Mouse (Mus musculus) adrenal gland, postnatal 36 days (tissue): ENCODE results near the gene Edem3. TPM values are rescaled to one million over a fixed set of nuclear protein-coding genes. Genes with fewer than 3 reads are reported as not detected.
"Not testable (repeated sequence)": the region's sequence is repeated elsewhere in the genome, so short reads cannot be mapped to it uniquely, and the experiment has no call there.

Experiments
- DNase-seq, 2 experiments: peaks; one replicate each; pipeline ENCODE4 v3.0.0; 2021; ENCODE audit warnings: mixed read lengths in 1 of 2
- total RNA-seq, 2 experiments: library from RNA; stranded (reverse); gene quantifications; 2 replicates each; pipeline ENCODE4 v1.2.3; 2021

The Edem3 gene
- total RNA-seq, 2 experiments from 2014 or later, result 120 to 146 TPM

DNA sequence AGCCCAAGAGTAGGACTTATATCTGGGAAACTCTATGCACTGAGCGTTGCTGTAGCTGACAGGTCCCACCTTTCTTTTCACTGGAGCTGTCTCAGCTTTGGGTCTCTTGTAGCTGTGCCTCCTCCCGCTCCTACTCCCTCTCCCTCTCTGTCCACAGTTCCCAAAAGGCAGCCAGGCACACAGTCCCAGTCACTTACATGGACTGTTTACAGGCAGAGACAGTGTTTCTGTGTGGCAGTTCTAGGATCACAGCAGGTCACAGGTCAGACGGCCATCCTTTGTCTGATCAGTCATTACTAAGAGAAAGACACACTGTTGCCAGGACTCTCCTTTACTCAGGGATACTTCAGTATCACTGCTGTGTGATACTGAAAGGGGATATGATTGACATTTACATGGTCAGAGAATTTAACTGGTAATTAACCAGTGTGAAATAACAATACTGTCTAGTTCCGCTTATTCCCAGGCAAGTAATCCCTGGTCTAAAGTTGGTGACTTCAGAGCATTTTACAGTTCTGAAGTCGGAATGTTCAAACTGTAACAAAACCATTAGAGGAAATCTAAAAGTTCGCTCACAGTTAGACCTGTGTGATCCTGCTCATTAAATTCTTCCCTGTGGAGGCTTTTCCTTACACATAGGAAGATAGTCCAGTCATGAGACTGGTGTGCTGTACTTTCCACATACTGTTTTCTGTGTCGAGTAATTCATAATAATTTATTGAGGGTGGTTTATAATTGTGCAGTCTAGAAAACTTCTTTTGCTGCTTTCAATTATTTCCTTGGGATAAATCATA, 55.7 kb downstream of the Edem3 start:
- DNase-seq, result no peak

DNA sequence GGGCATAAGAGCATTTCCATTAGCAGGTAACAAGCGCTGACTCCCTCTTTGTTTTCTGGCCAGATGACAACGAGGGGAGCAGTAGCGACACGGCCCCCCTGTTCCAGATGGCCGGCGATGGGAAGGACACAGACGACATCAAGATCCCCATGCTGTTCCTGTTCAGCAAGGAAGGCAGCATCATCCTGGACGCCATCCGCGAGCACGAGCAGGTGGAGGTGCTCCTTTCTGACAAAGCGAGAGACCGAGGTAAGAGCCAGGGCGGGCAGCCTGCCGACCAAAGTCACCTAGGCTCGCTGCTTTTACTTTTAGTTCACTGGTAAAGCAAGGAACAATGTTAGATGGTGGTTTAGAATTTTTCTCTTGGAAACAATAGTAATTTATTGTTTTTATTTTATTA, 56.3 kb downstream of the Edem3 start:
- DNase-seq, result no peak

DNA sequence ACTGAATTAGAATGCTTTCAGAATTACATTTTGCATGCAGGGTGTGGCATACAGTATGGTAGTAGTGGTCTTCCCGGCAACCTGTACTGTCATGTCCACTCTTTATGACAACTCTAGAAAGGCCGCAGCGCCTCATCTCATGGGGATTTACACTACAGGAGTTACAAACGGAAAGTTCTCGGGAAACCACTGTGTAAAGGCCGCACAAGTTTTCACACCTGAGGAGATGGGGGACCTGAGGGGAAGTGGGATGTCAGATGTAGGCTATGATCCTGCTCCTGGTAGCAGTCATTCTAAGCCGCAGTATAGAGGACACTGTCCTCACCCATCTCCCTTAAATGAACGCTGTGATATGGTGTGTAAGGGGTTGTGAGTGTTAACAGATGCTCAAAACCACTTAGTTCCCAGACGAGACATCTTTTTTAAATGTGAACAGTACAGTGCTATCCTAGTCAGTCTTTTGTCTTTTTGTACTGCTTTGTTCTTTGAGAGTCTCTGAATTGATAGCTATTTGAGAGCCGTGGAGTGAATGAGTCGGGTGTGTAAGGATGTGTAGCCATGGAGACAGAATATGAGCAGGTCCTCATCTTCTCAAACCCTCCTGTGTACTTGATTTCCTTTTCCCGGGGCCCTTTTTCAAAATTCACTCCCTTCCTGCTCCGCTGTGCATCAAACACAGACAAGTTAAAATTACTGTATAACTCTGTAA, 57.0 kb downstream of the Edem3 start:
- no peak for DNase-seq

DNA sequence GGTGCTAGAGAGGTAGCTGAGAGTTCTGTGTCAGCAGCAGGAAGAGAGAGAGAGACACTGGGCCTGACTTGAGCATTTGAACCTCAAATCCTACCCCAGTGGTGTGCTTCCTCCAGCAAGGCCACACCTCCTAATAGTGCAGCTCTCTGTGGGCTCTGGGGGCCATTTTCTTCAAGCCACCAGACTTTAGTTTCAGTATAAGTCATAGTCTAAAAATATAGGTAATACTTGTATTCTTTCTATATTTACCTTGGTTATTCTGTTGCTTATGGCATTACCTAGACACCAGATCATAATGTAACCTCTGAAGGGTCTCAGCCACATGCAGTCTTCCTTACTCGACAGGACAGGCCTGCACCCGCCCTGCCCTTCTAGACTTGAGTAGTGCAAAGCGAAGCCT, 60.9 kb downstream of the Edem3 start:
- no peak for DNase-seq

DNA sequence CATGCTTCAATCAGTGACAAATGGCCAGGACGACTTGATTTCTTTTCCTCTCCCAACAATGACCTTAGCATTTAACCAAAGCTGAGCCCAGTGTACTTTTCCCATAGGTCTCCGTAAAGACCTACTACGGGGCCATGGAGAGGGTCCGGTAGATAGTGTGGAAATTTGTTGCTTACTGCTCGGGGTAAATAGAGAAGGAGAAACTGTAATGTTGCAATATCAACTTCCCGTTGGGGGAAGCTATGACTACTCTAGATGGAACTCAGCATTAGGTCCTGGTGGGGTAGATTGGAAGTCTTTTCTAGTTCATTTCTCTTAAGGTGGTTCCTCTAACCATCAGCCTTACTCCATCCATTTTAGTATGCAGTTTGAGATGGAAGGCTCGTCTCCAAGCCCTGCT, 64.0 kb downstream of the Edem3 start:
- no peak for DNase-seq

DNA sequence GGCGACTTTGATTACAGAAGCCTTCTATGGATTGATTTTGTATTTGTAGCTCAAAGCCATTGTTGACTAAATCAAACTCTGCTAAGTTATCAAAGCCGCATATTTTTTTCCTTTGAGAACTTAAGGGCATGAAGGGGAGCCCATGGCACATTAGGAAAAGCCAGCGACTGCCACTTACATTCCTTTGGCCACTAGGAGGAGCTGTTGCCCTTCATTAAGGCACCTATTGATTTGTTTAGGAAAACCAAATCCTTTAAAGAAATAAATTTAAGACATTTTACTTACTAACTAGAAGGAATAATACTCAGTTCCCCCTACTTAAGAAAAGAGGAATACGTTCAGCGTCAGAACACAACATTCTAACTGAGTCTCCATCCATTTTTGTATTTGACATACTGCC, 65.3 kb downstream of the Edem3 start:
- peak; percentile 55 to 78 for DNase-seq

DNA sequence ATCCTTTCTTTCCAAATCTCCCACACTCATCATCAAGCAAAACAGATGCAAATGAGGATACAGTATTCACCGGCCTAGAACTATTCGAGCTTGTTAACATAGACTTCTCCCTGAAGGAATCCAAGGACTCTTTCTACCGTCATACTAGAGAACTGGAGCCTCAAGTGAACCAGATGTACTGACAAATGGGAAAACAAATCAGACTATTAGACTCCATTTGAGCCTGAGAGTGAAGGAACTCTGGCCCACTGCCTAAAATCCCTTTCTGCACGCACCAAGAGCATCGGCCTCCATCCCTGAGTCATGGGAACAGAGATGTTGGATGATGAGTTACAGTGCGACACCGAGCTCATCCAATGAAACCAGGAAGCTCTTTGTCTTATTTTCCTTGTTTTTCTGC, 69.9 kb downstream of the Edem3 start:
- DNase-seq, result peak in 1 of 2 experiments; percentile 39

DNA sequence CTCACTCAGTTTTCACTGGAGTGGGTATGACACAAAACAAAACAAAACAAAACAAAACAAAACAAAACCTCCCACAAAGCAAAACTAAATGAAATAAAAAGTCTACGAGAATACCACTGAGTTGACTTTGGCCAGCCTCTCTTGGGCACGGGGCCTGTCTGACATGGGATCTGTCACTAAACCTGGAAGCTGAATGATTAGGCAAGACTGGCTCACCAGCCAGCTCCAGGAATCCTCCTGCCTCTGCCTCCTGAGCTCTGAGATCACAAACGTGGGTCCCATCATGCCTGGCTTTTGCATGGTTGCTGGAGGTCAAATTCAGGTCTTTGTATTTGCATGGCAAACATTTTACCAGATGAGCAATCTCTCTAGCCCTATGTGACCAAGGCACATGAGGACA, 76.6 kb downstream of the Edem3 start:
- DNase-seq, result no peak

DNA sequence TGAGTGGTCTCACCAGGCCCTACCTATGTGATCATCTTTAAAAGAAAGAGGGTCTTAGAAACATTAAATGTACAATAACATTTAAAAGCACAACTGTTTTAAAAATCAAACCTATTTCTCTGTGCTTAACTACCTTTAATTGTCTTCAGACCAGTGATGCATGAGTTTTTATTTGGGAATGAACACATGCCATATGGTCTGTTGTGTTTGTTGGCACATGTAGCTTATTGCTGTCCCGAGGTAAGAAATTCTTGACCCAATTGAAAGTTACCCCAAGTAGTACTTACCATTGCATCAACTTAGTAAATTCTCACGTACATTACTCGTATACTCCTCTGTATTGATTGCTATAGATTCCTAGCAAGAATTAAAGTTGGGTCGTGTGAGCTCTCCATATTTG, 80.1 kb downstream of the Edem3 start:
- DNase-seq, result no peak

DNA sequence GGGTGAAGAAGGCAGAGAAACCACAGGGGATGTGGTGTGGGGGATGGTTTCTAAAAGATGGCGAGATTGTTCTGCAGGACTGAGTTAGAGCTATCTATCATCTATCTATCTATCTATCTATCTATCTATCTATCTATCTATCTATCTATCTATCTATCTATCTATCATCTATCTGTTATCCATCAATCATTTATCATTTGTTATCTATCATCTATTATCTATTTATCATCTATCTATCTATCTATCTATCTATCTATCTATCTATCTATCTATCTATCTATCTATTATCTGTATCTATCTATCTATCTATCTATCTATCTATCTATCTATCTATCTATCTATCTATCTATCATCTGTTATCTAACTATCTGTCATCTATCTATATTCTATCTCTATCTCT, 85.2 kb downstream of the Edem3 start:
- DNase-seq, result not testable (repeated sequence)

DNA sequence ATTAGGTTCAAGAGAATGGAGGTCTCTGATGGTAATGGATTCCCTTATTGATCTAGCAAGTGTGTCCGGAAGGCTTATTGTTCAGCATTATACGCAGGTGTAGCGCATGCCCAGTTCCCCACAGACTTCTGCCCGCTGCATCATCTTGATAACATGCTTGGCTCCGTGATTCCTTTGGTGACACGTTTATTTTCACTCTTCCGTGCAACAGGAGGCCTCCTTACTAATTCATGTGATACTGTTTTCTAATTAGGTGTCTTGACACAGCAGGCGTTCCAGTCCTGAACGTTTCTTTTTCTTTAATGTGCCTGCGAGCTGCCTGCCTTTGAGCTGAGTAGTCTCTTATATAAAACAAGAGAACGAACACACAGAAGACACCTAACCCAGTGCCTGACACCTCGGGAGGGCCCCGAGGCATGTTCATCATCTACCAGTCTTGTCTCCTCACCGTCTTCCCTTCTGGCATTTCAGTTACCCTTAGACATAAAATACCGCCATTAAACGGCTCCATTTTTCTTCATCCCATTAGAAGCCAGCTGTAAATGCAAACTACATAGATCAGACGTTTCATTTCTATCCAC, 90.2 kb downstream of the Edem3 start:
- DNase-seq, result no peak

DNA sequence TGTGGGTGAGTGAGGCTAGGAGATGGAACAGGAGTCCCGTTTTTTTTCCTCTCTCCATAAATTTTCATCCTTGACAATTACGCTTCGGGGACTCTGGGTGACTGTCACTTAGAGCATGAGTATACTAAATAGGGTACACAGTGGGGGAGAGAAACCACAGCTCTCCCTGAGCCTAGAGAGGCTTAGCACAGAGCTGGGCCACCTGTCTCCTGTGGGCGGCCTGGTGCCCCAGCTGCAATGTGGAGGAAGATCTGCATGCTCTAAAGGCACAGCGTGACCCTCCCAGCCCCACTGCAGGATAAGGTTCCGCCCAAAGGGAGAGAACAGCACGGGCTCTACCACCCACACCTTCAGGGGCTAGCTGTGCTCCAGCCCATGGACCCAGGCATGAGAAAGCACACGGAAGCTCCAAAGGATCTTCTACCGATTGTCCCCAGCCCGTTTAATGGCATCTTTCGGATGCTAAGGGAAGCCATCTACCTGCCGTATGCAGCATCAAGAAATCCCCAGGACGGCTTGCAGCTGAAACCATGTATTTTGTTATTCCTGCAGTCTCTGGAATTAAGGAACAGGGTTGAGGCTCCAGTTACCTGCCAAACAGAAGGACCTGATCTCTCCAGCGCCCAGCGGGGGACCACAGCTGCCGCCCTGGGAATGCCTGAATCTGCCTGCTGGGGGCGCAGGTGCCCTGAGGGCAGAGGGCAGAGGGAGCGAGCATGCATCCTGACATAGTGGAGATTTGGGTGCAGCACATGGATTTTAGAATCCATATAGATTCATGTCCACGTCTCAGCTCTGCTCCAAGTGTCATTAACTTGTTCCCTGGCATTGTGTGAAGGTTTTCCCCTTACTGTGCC, 91.0 kb downstream of the Edem3 start:
- DNase-seq, result no peak

DNA sequence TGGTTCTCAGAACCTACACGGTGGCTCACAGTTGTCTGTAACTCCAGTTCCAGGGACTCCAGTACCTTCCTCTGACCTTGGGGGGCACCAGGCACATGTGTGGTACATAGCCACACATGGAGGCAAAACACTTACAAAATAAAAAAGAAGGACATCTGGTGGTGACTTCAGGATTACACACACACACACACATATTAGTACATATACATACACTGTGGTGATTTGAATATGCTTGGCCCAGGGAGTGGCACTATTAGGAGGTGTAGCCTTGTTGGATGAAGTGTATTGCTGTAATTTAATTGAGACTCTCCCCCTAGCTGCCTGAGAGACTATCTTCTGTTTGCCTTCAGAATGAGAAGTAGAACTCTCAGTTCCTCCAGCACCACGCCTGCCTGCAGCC, 93.1 kb downstream of the Edem3 start:
- DNase-seq, result no peak

DNA sequence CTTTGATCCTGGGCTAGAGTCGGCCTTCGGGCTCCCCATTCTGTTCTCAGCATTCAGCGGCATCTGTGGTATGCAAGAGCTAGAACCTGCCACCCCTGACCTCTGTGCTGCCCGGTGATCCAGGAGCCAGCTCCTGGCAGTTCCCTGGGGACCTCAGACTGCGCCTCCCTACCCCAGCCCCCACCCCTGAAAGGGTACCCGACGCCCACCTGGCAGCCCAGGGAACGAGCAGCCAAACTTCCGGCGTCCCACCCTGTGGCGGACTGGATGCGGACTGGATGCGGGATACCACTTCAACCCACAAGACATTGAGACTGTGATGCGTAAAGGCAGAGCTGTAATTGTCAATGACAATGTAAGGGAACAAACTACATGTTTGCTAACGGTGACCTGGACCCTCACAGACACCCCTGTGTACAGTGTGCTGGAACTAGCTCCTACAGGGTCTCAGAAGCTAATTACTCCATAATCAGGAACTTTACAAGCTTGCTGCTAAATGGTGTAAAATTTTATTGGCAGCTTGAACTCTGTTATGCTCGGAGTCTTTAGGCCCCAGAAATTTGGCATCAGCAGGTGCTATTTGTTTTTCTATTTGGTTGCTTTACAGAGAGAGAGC, 94.9 kb downstream of the Edem3 start:
- DNase-seq, result no peak

DNA sequence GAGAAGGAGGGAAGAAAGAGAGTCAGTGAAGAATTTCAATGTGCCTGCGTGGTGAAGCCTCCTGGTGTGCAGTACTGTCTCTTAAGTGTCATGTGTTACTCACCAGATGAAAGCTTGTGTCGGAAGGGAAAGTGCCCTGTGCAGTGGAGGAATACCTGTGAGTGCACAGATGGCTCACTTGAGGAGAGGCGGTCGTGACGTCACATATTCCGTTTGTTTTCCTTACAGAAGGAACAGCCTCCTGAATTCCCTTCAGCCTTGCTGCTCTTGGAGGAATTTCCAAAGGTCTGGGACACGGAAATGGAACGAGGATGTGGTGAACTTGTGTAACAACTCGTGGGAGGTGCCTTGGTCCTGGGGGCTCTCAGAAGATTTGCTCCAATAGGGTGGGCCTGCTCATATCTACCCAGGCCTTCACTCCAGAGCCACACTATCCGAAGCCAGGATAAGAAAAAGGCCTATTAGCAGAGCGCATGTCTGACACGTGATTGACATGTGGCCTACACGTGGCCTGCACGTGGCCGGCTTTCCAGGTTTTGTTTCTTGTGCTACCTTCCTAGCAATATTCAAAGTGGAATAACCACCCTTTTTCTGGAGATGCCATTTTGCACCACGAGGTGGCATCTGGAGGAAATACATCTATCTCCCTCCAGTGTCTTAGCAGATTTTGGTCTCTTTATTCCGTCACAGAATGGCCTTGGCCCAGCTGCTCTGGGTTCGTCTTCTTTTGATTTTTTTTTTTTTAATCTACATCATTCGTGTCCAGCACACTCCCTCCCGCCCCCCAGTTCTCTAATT, 96.1 kb downstream of the Edem3 start:
- peak; percentile 16 to 32 for DNase-seq

DNA sequence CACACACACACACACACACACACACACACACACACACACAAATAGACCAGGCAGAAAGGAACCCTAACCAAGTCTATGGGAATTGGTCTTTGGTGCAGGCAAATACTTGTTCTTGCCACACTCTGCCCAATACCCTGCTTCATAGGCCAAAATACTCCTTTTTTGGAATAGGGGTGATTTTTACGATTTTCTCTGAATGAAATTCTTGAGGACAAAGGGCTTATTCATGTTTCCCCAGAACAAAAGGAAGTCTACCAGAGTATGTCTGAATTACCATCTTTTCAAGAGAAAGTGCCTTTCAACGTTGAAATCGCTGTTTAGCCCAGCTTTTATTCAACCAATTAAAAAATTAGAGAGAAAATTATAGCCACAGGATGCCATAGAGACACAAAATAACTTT, 96.8 kb downstream of the Edem3 start:
- no peak for DNase-seq

DNA sequence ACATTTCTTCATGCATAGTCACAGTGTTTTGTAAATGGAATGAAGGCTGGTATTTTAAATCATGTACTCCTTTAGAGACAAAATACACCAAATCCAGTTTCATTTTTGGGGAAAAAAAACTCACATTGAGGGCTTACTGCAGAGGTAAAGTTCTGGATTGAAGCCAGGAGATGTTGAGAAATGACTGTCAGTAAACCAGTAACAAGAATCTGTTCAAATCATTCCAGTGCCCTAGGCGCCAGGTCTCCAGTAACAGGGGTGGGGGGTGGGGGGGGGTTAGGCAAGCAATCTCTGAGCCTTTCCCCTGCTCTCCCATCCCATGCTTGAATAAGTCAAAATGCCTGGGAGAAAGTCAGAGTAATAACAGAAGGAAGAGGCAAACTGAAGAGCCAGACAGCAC, 100.4 kb downstream of the Edem3 start:
- DNase-seq, result no peak

DNA sequence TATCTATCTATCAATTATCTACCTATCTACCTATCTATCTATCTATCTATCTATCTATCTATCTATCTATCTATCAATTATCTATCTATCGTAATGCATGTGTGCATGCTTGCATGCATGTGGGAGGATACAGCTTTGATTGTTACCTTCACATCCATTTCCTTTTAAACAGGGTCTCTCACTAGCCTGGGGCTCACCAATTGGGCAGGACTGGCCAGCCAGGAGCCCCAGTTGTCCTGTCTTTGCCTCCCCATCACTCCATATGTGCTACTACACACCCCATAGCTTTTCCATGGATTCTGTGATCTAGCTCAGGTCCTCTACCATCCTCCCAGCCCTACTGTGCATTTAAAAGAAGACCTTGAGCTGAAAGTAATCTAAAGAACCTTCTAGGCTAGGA, 103.3 kb downstream of the Edem3 start:
- no peak for DNase-seq

DNA sequence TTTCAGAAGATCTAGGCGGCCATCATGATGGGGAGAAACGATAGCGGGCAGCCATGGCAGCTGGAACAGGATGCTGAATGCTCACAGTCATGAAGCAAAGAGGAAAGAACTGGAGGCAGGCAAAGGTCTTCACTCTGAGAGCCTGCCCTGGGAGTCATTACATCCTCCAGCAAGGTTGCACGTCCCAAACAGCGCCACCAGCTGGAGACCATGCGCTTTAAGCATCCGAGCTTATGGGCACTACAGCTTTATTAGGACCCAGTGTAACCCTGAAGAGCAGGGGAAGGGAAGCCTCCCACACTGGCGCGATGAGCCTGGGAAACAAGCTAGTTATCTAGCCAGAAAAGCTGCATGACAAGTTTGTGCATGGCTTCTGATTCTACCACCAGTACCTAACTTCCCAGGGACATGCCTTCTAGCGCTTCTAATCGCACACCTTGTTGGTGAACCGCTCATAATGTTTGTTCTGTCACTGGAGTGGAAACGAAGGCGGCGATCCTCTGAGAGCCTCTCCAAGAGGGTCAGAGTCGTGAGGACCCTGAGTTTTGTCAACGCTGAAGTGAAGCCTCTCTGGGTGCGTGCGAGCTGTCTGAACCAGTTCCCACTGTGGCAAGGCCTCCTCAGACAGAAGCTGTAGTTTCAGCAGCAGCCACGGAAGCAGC, 106.3 kb downstream of the Edem3 start:
- no peak for DNase-seq

DNA sequence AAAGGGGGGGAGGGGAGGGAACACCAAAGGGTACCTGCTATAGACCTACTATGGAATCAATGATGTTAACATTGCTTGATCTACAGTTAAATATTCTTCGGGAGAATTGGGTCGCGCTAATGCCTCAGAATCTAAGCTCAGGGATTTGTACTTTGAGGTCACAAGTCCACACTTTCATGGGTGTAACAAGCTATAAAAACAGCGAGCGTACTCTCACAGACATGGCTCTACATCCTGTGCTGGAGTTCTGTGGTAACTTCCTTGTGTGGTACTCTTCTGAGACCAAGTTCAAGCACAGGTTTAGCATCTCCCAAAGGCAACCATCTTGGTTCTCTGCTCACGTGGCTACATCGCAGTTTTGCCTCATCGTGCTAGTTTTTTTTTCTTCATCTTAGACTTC, 106.9 kb downstream of the Edem3 start:
- DNase-seq, result no peak
